Mouse (Mus musculus): ENCODE results near the gene Ptgdr. TPM values are rescaled to one million over a fixed set of nuclear protein-coding genes. Genes with fewer than 3 reads are reported as not detected.
"Not testable (repeated sequence)": the region's sequence is repeated elsewhere in the genome, so short reads cannot be mapped to it uniquely, and the experiment has no call there.

Gene Ptgdr
- not detected in 2 replicates for polyA plus RNA-seq (2011; ENCODE audit: insufficient read depth, insufficient read length, low replicate concordance, missing spikeins)

DNA sequence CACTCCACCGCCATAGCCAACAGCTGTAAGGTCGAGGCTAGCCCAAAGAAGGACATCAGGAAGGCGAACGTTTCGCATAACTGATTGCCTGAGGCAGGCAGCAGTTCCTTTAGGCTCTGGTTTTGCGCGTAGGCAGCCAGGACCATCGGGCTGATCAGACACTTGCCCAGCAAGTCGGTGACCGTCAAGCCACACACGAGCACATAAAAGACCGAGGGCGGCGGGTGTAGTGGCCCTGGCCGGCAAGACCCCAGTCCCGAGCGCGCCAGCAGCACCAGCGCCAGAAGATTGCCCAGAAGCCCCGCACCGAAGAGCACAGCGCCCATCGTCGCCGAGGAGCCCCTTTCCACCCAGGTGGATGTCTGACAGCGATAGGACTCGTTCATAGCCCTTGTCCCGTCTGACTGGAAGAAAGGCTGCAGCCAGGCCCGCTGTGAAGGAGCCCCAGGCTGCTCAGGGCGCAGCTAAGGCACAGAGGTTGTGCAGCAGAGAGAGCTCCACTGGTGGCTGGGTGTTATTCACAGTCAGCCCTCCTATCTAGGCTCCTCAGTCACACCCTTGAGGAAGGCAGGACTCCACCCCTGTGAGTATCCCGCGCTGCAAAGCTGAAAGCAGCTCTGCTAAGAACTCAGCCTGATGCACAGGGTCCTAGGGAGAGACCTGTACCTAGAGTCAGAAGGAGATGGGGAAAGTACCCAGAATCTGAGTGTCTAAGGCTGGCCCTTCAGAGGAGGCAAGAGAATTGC lies at the start of gene Ptgdr:
Ptgdr (minus strand) TSS at position 508 of the 746 bp plus-strand sequence.
- H3K4me1 ChIP-seq (ENCODE audit: control insufficient read depth, insufficient read depth, low read length) = no peaks in the 10 kb centered on the region; the same call in 1 of the 2 replicates
- 2% methylated on average over 32 of the region's 32 CpGs for WGBS
- peak within 1 kb of the TSS; percentile 18; the same call in 1 of the 2 replicates for H3K27ac ChIP-seq (ENCODE audit: control insufficient read depth, insufficient read depth, low read depth, low read length, poor library complexity)
- TF ChIP-seq POLR2A (IDR thresholded peaks at IDR 0.05; ENCODE audit: borderline replicate concordance, control insufficient read depth, low read depth, low read length) (no peak), CTCF (IDR thresholded peaks at IDR 0.05; ENCODE audit: control insufficient read depth, insufficient read depth, low read length) (no peak)
- peak within 1 kb of the TSS; percentile 33 for H3K4me3 ChIP-seq (replicated peaks; ENCODE audit: control insufficient read depth, low read depth, low read length)

DNA sequence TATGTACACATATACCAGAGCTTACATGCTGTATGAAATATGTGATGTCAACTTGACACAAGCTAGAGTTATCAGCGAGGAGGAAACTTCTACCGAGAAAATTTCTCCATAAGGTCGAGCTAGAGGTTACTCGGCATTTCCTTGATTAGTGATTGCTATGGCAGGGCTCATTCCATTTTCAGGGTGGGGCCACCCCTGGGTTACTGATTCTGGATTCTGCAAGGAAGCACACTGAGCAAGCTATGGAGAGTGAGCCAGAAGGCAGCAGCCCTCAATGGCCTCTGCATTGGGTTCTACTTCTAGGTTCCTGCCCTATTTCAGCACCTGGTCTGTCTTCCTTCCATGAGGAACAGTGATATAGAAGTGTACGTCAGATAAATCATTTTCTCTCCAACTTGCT lies 48.6 kb upstream of the Ptgdr start:
- H3K4me1 ChIP-seq (ENCODE audit: control insufficient read depth, insufficient read depth, low read length) = no peaks in the 10 kb centered on the region; the same call in 1 of the 2 replicates
- WGBS = 77% methylated on average over 5 of the region's 5 CpGs
- H3K27ac ChIP-seq (ENCODE audit: control insufficient read depth, insufficient read depth, low read depth, low read length, poor library complexity) = no peak overlapping the region
- TF ChIP-seq POLR2A (IDR thresholded peaks at IDR 0.05; ENCODE audit: borderline replicate concordance, control insufficient read depth, low read depth, low read length) = no peak
- TF ChIP-seq CTCF (IDR thresholded peaks at IDR 0.05; ENCODE audit: control insufficient read depth, insufficient read depth, low read length) = no peak
- no peak overlapping the region for H3K4me3 ChIP-seq (replicated peaks; ENCODE audit: control insufficient read depth, low read depth, low read length)

DNA sequence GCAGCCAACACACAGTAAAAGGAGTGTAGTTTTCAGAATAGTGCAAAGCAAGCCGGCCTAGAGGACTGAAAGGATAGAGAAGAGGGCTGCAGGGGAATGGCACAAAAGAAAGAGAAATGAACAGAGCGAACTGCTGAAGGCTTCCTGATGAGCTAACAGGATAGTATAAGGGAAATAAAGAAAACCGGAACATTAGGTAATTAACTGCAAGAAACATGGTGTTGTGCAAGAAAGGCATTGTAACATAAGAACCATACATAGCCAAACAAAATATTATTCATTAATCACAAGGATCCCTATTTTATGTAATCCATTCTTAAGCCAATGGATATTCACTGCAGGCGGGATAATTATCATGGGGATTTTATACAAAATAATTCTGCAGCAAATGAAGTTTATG lies 45.0 kb upstream of the Ptgdr start:
- no peak for TF ChIP-seq CTCF (IDR thresholded peaks at IDR 0.05; ENCODE audit: control insufficient read depth, insufficient read depth, low read length)
- TF ChIP-seq POLR2A (IDR thresholded peaks at IDR 0.05; ENCODE audit: borderline replicate concordance, control insufficient read depth, low read depth, low read length) = no peak
- Histone ChIP-seq H3K4me1 (ENCODE audit: control insufficient read depth, insufficient read depth, low read length) (no peaks in the 10 kb centered on the region; the same call in 1 of the 2 replicates), H3K4me3 (replicated peaks; ENCODE audit: control insufficient read depth, low read depth, low read length) (peak overlapping the region; percentile 25), H3K27ac (ENCODE audit: control insufficient read depth, insufficient read depth, low read depth, low read length, poor library complexity) (peak overlapping the region; percentile 45; the same call in 1 of the 2 replicates)
- 45% methylated on average over 4 of the region's 4 CpGs for WGBS

DNA sequence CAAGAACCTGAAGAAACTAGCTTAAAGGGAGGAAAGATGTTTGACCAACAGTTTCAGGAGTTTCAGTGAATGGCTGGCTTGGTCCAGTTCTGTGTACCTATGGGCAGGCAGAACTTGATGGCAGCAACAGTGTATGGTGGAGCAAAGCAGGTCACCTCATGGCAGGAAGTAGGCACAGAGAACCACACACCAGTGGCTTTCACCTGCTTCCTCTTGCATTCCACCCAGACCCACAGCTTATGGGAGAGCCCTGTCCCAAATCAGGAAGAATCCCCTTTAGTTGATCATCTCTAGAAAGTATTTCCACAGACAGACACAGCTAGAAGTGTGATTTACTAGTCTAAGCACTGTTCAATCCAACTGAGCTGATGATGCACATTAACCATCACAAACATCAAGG lies 42.6 kb upstream of the Ptgdr start:
- not testable (repeated sequence) for H3K4me3 ChIP-seq (replicated peaks; ENCODE audit: control insufficient read depth, low read depth, low read length); H3K27ac ChIP-seq (ENCODE audit: control insufficient read depth, insufficient read depth, low read depth, low read length, poor library complexity); H3K4me1 ChIP-seq (ENCODE audit: control insufficient read depth, insufficient read depth, low read length)

DNA sequence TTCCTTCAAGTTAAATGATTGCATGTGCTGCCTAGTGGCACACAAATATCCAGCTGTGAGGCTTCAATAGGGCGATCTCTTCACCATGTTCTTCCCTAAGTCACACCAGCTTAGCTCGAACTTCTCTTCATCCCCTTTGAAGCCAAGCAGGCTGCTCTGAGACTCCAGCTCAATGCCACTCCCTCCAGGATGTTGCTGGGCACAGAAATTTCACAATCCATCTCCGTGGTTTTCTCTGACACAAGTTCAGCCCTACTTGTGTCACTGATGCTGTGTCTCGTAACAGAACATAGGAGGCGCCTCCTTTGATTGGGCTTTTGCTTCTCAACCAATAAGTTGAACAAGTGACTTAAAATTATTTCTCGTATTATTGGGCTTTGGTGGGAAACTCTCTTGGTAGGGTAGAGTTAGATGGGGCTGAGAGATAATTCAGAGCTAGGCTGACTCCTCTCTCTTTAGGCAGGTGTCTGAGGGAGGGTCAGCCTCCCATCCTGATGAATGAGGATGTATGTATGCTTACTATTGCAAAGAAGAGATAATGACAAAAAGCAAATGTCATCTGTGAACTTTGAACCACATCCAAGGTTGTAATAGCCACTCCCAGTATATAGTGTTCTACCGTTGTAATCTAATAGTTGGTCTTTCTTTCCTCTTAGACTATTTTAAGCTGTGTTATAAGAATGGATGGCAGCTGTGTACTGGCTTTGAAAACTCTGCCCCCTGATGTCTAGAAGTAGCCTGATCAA lies 32.4 kb upstream of the Ptgdr start:
- H3K4me1 ChIP-seq (ENCODE audit: control insufficient read depth, insufficient read depth, low read length) = no peaks in the 10 kb centered on the region; the same call in 1 of the 2 replicates
- H3K27ac ChIP-seq (ENCODE audit: control insufficient read depth, insufficient read depth, low read depth, low read length, poor library complexity) = peak overlapping the region; percentile 15; the same call in 1 of the 2 replicates
- TF ChIP-seq POLR2A (IDR thresholded peaks at IDR 0.05; ENCODE audit: borderline replicate concordance, control insufficient read depth, low read depth, low read length) (no peak), CTCF (IDR thresholded peaks at IDR 0.05; ENCODE audit: control insufficient read depth, insufficient read depth, low read length) (no peak)
- H3K4me3 ChIP-seq (replicated peaks; ENCODE audit: control insufficient read depth, low read depth, low read length) = no peak overlapping the region
- WGBS = 23% methylated on average over 7 of the region's 7 CpGs

DNA sequence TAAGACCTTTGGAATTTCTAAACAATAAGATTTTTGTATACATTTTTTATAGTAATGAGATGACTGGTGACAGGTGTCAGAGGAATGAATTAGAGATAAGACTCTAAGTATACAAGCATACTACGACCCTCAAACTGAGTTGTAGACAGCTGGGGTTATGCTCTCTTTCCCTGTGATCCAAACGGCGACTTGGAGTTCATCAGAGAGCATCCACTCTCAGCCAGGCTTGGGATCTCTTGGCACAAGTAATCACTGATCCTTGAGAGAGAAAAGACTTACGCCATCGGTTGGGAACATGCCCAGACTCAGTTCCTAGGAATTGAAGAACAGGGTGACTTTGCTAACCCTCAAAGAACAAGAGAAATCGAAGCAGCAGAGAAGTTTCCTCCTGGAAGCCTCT lies 10.5 kb upstream of the Ptgdr start:
- no peaks in the 10 kb centered on the region for H3K4me1 ChIP-seq (ENCODE audit: control insufficient read depth, insufficient read depth, low read length)
- no peak overlapping the region for H3K27ac ChIP-seq (ENCODE audit: control insufficient read depth, insufficient read depth, low read depth, low read length, poor library complexity)
- no peak overlapping the region for H3K4me3 ChIP-seq (replicated peaks; ENCODE audit: control insufficient read depth, low read depth, low read length)
- TF ChIP-seq POLR2A (IDR thresholded peaks at IDR 0.05; ENCODE audit: borderline replicate concordance, control insufficient read depth, low read depth, low read length) (no peak), CTCF (IDR thresholded peaks at IDR 0.05; ENCODE audit: control insufficient read depth, insufficient read depth, low read length) (no peak)
- 79% methylated on average over 6 of the region's 6 CpGs for WGBS

DNA sequence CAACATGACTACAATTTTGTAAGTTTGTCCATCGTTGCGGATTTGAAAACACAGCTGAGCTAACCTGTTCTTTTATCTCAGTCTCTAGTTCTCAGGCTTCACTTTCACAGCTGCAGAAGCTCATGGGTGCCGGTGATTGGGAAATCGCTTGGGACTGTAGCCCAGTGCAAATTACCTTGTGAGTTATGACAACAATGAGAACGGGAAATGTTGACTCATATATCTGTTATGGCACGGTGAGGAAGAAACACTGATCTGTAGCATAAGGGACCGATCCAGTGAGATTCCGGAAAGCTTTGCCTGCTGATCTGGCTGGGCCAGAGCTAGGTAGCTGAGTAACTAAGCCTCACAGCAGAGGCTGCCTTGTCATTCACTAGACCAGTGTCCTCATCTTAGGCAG lies 6.5 kb upstream of the Ptgdr start:
- H3K27ac ChIP-seq (ENCODE audit: control insufficient read depth, insufficient read depth, low read depth, low read length, poor library complexity) = peak overlapping the region; percentile 35; the same call in 1 of the 2 replicates
- 47% methylated on average over 8 of the region's 8 CpGs for WGBS

DNA sequence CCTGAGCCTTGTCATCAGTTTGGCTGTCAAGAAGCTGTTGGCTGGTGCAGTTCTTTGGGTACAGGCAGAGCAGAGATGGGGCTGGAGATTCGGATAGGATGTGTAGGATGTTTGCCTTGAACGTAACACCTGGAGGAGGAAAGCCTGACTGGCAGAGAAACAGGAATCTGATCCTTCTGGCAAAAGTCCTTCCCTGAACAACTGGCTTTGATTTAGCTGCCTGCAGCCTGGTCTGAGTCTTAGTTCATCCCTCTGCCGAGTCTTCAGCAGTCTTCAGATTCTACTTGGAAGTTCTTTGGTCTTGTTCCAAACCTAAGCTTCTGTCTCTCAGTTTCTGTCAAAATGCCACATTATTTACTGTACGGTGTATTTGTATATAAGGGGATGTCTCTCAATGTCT lies 3.9 kb upstream of the Ptgdr start:
- 80% methylated on average over 4 of the region's 4 CpGs for WGBS
- Histone ChIP-seq H3K4me1 (ENCODE audit: control insufficient read depth, insufficient read depth, low read length) (no peaks in the 10 kb centered on the region; the same call in 1 of the 2 replicates), H3K27ac (ENCODE audit: control insufficient read depth, insufficient read depth, low read depth, low read length, poor library complexity) (no peak overlapping the region), H3K4me3 (replicated peaks; ENCODE audit: control insufficient read depth, low read depth, low read length) (no peak overlapping the region)
- no peak for TF ChIP-seq CTCF (IDR thresholded peaks at IDR 0.05; ENCODE audit: control insufficient read depth, insufficient read depth, low read length)
- TF ChIP-seq POLR2A (IDR thresholded peaks at IDR 0.05; ENCODE audit: borderline replicate concordance, control insufficient read depth, low read depth, low read length) = no peak

More for the DNA sequence above, 6.5 kb upstream of the Ptgdr start:
- no peak overlapping the region for H3K4me3 ChIP-seq (replicated peaks; ENCODE audit: control insufficient read depth, low read depth, low read length)
- TF ChIP-seq POLR2A (IDR thresholded peaks at IDR 0.05; ENCODE audit: borderline replicate concordance, control insufficient read depth, low read depth, low read length) = no peak
- TF ChIP-seq CTCF (IDR thresholded peaks at IDR 0.05; ENCODE audit: control insufficient read depth, insufficient read depth, low read length) = no peak
- H3K4me1 ChIP-seq (ENCODE audit: control insufficient read depth, insufficient read depth, low read length) = no peaks in the 10 kb centered on the region; the same call in 1 of the 2 replicates

All from bone marrow, adult 2 months (tissue).